ENCODE assay signal across 20 mouse cellular contexts in genomic region chr10:28463706-28464105, GRCm38 (mm10).
"Had no signal": no experiment of that assay in that cellular context is flagged by ENCODE, and none has a peak within 500 bp of the region (broad histone marks: within the 10 kb centered on the region; RNA-seq: fewer than 3 reads in every experiment).

No protein-coding gene starts in this region.

- H3K9me3 ChIP-seq: liver, embryonic 13.5 days; midbrain, embryonic 12.5 days; midbrain, embryonic 15.5 days; neural tube, embryonic 12.5 days; neural tube, embryonic 15.5 days; stomach, embryonic 15.5 days had no signal

- H3K36me3 ChIP-seq: liver, embryonic 13.5 days; midbrain, embryonic 12.5 days; midbrain, embryonic 15.5 days; neural tube, embryonic 12.5 days; neural tube, embryonic 15.5 days; stomach, embryonic 15.5 days had no signal

- H3K4me1 ChIP-seq: midbrain, embryonic 12.5 days; midbrain, embryonic 15.5 days; neural tube, embryonic 12.5 days; stomach, embryonic 15.5 days had no signal

- H3K4me2 ChIP-seq: liver, embryonic 13.5 days; lung, embryonic 14.5 days; midbrain, embryonic 12.5 days; midbrain, embryonic 15.5 days; neural tube, embryonic 12.5 days; neural tube, embryonic 15.5 days; stomach, embryonic 15.5 days had no signal

- DNase-seq: kidney, adult 18-20 months; kidney, adult 9 months; kidney, postnatal 36 days; layer of hippocampus, adult 9-11 months; liver, embryonic 13.5 days; lung, embryonic 14.5 days; right cerebral cortex, postnatal 14 days; right cerebral cortex, postnatal 4 days; spleen, adult 18-20 months; thymus, postnatal 25 days had no signal

- H3K27me3 ChIP-seq: liver, embryonic 13.5 days; midbrain, embryonic 12.5 days; midbrain, embryonic 15.5 days; neural tube, embryonic 12.5 days; neural tube, embryonic 15.5 days; stomach, embryonic 15.5 days had no signal

- H3K27ac ChIP-seq: kidney, postnatal 0 days; left cerebral cortex, adult 2 months; liver, embryonic 13.5 days; macrophage; midbrain, embryonic 12.5 days; midbrain, embryonic 15.5 days; neural tube, embryonic 12.5 days; neural tube, embryonic 15.5 days; stomach, embryonic 15.5 days had no signal

- H3K4me3 ChIP-seq: left cerebral cortex, adult 2 months; liver, embryonic 13.5 days; midbrain, embryonic 12.5 days; midbrain, embryonic 15.5 days; neural tube, embryonic 12.5 days; neural tube, embryonic 15.5 days; stomach, embryonic 15.5 days had no signal

- ATAC-seq: intestine, embryonic 16.5 days; lung, postnatal 0 days; midbrain, embryonic 15.5 days had no signal

- H3K9ac ChIP-seq: liver, embryonic 13.5 days; lung, embryonic 14.5 days; midbrain, embryonic 12.5 days; midbrain, embryonic 15.5 days; neural tube, embryonic 12.5 days; neural tube, embryonic 15.5 days; stomach, embryonic 15.5 days had no signal
